Mouse (Mus musculus) intestine, embryonic 14.5 days (tissue): ENCODE data around the gene Zbtb12. TPM values are rescaled to one million over a fixed set of nuclear protein-coding genes. Genes with fewer than 3 reads are reported as not detected.

Source experiments
- ATAC-seq: fragments of 200-750 bp; cut with Nextera tagmentation; replicated peaks from 2 replicates; pipeline ENCODE4 v1.8.0; 2017; ENCODE audit warnings: low read depth, moderate number of reproducible peaks, moderate TSS enrichment, moderate library complexity; ENCODE audit not compliant: low FRiP score, low TSS enrichment
- DNase-seq: peaks from one replicate; pipeline ENCODE4 v3.0.0-alpha.2; 2018; ENCODE audit warnings: low spot score
- H3K27ac ChIP-seq: fragments of 300-500 bp; sonication (generic); 2 replicates; pipeline ENCODE4 v1.5.1; 2014; ENCODE audit warnings: low read depth, mild to moderate bottlenecking, control low read depth
- H3K27me3 ChIP-seq: fragments of 300-500 bp; sonication (generic); replicated peaks from 2 replicates; pipeline ENCODE4 v1.6.1; 2014; ENCODE audit warnings: low read length, control low read depth; ENCODE audit not compliant: control insufficient read depth, insufficient read depth
- H3K36me3 ChIP-seq: fragments of 300-500 bp; sonication (generic); 2 replicates; pipeline ENCODE4 v1.6.1; 2014; ENCODE audit warnings: low read length, control low read depth; ENCODE audit not compliant: control insufficient read depth, insufficient read depth
- H3K4me1 ChIP-seq: fragments of 300-500 bp; sonication (generic); replicated peaks from 2 replicates; pipeline ENCODE4 v1.6.1; 2014; ENCODE audit warnings: low read length, control low read depth, mixed read lengths; ENCODE audit not compliant: control insufficient read depth, insufficient read depth
- H3K4me2 ChIP-seq: fragments of 300-500 bp; sonication (generic); 2 replicates; pipeline ENCODE4 v1.6.1; 2014; ENCODE audit warnings: low read length
- H3K4me3 ChIP-seq: fragments of 300-500 bp; sonication (generic); 2 replicates; pipeline ENCODE4 v1.5.1; 2014; ENCODE audit warnings: low read depth, low read length, control low read depth, mixed read lengths
- H3K9ac ChIP-seq: fragments of 300-500 bp; sonication (generic); 2 replicates; pipeline ENCODE4 v1.6.1; 2014; ENCODE audit warnings: mild to moderate bottlenecking, low read length
- H3K9me3 ChIP-seq: fragments of 300-500 bp; sonication (generic); 2 replicates; pipeline ENCODE4 v1.6.1; 2016; ENCODE audit warnings: low read length, control low read depth; ENCODE audit not compliant: control insufficient read depth
- WGBS: fragments of 180-500 bp; shearing (Covaris S2); extraction: QIAGEN DNeasy Blood & Tissue Kit; methylation state at CpG from one replicate; pipeline ENCODE4 v1.1.7; 2014; 5-methylcytosine and 5-hydroxymethylcytosine counted together
- polyA plus RNA-seq: library from polyadenylated mRNA; unstranded; fragments of >200 nt; fragmentation: Nextera tagmentation; extraction: Ambion mirVana; gene quantifications from 2 replicates; pipeline ENCODE4 v1.2.1, GENCODE M21; 2014

Zbtb12 gene
- polyA plus RNA-seq, 1 experiment from 2014 or later = 1.4 TPM

- no peak overlapping the region for H3K4me3 ChIP-seq
Measured at GRCm38 (mm10) chr17:34922939-34923338, 43.7 kb downstream of the Zbtb12 start.

GRCm38 (mm10) chr17:34924258-34924657 is 45.0 kb downstream of the Zbtb12 start:
- Histone ChIP-seq H3K4me1 (no peaks in the 10 kb centered on the region), H3K27ac (no peak overlapping the region), H3K36me3 (no peaks in the 10 kb centered on the region), H3K27me3 (no peaks in the 10 kb centered on the region), H3K9me3 (no peaks in the 10 kb centered on the region), H3K9ac (no peak overlapping the region), H3K4me2 (no peak overlapping the region), H3K4me3 (no peak overlapping the region)
- 73% methylated on average over 5 of the region's 5 CpGs for WGBS
- ATAC-seq = no peak
- no peak for DNase-seq

More at GRCm38 (mm10) chr17:34922939-34923338, 43.7 kb downstream of the Zbtb12 start:
- WGBS = 53% methylated on average over 6 of the region's 6 CpGs
- no peak for DNase-seq
- no peak overlapping the region for H3K27ac ChIP-seq
- no peaks in the 10 kb centered on the region for H3K27me3 ChIP-seq
- H3K4me2 ChIP-seq = no peak overlapping the region
- no peaks in the 10 kb centered on the region for H3K4me1 ChIP-seq
- H3K9me3 ChIP-seq = no peaks in the 10 kb centered on the region
- ATAC-seq = no peak
- H3K36me3 ChIP-seq = no peaks in the 10 kb centered on the region
- no peak overlapping the region for H3K9ac ChIP-seq

GRCm38 (mm10) chr17:34927306-34928019 is 48.2 kb downstream of the Zbtb12 start:
- H3K36me3 ChIP-seq = no peaks in the 10 kb centered on the region
- no peak for ATAC-seq
- WGBS = 87% methylated on average over 18 of the region's 18 CpGs

GRCm38 (mm10) chr17:34928841-34929240 is 49.6 kb downstream of the Zbtb12 start:
- no peak overlapping the region for H3K9ac ChIP-seq
- DNase-seq (no peak), ATAC-seq (no peak)
- no peaks in the 10 kb centered on the region for H3K9me3 ChIP-seq
- no peak overlapping the region for H3K4me3 ChIP-seq
- H3K4me2 ChIP-seq = no peak overlapping the region
- no peaks in the 10 kb centered on the region for H3K27me3 ChIP-seq
- 0 out of 2 replicates have a peak, but pooled peaks cover 9% of the 10 kb centered on the region for H3K36me3 ChIP-seq
- H3K27ac ChIP-seq = no peak overlapping the region
- peaks cover 6% of the 10 kb centered on the region; the same call in 1 of the 2 replicates for H3K4me1 ChIP-seq
- 55% methylated on average over 4 of the region's 4 CpGs for WGBS

More at GRCm38 (mm10) chr17:34927306-34928019, 48.2 kb downstream of the Zbtb12 start:
- Histone ChIP-seq H3K27ac (no peak overlapping the region), H3K4me1 (peaks cover 6% of the 10 kb centered on the region; the same call in 1 of the 2 replicates), H3K4me2 (no peak overlapping the region), H3K27me3 (no peaks in the 10 kb centered on the region), H3K9ac (no peak overlapping the region), H3K4me3 (no peak overlapping the region), H3K9me3 (no peaks in the 10 kb centered on the region)
- DNase-seq = no peak

- Histone ChIP-seq H3K9ac (peak within 1 kb of the TSS; percentile 80), H3K36me3 (peaks cover 27% of the 10 kb centered on the region; the same call in 1 of the 2 replicates), H3K4me2 (peak within 1 kb of the TSS; percentile 99), H3K27ac (peak within 1 kb of the TSS; percentile 38; the same call in 1 of the 2 replicates), H3K9me3 (no peaks in the 10 kb centered on the region), H3K4me1 (peaks cover 6% of the 10 kb centered on the region; the same call in 1 of the 2 replicates), H3K4me3 (peak within 1 kb of the TSS; percentile 71), H3K27me3 (no peaks in the 10 kb centered on the region)
- under 1% methylated on average over 38 of the region's 38 CpGs for WGBS
- ATAC-seq (peak; percentile 95), DNase-seq (peak; percentile 95)
Measured at GRCm38 (mm10) chr17:34931061-34931734, 51.9 kb downstream of the Zbtb12 start, which contains the start of gene Neu1. TSS of gene Neu1 (plus strand) at chr17:34931253.

GRCm38 (mm10) chr17:34931735-34932098 is 52.4 kb downstream of the Zbtb12 start:
- H3K27ac ChIP-seq = peak overlapping the region; percentile 38; the same call in 1 of the 2 replicates
- no peaks in the 10 kb centered on the region for H3K9me3 ChIP-seq
- H3K9ac ChIP-seq = peak overlapping the region; percentile 80
- peak overlapping the region; percentile 71 for H3K4me3 ChIP-seq
- WGBS = 10% methylated on average over 14 of the region's 14 CpGs
- peak; percentile 71 for DNase-seq
- H3K4me1 ChIP-seq = peaks cover 6% of the 10 kb centered on the region; the same call in 1 of the 2 replicates
- peak; percentile 26 for ATAC-seq
- H3K36me3 ChIP-seq = peaks cover 28% of the 10 kb centered on the region; the same call in 1 of the 2 replicates
- H3K4me2 ChIP-seq = peak overlapping the region; percentile 99
- no peaks in the 10 kb centered on the region for H3K27me3 ChIP-seq

GRCm38 (mm10) chr17:34932287-34932686 is 53.0 kb downstream of the Zbtb12 start:
- WGBS = 72% methylated on average over 8 of the region's 8 CpGs
- Histone ChIP-seq H3K9ac (peak overlapping the region; percentile 80), H3K4me1 (peaks cover 6% of the 10 kb centered on the region; the same call in 1 of the 2 replicates), H3K27me3 (no peaks in the 10 kb centered on the region), H3K9me3 (no peaks in the 10 kb centered on the region), H3K4me3 (peak overlapping the region; percentile 71), H3K27ac (no peak overlapping the region), H3K36me3 (peaks cover 28% of the 10 kb centered on the region; the same call in 1 of the 2 replicates), H3K4me2 (peak overlapping the region; percentile 99)
- DNase-seq (no peak), ATAC-seq (no peak)

- H3K27me3 ChIP-seq = no peaks in the 10 kb centered on the region
- ATAC-seq = no peak
- no peaks in the 10 kb centered on the region for H3K9me3 ChIP-seq
- H3K9ac ChIP-seq = no peak overlapping the region
- H3K27ac ChIP-seq = no peak overlapping the region
- no peak for DNase-seq
- WGBS = 73% methylated on average over 24 of the region's 24 CpGs
- no peak overlapping the region for H3K4me3 ChIP-seq
- peaks cover 28% of the 10 kb centered on the region; the same call in 1 of the 2 replicates for H3K36me3 ChIP-seq
- no peak overlapping the region for H3K4me2 ChIP-seq
- H3K4me1 ChIP-seq = peaks cover 6% of the 10 kb centered on the region; the same call in 1 of the 2 replicates
Measured at GRCm38 (mm10) chr17:34934031-34934430, 54.7 kb downstream of the Zbtb12 start.
